Mouse (Mus musculus) heart, postnatal 4 days (tissue): Measurements from ENCODE around the gene A930009A15Rik. TPM values are rescaled to one million over a fixed set of nuclear protein-coding genes. Genes with fewer than 3 reads are reported as not detected.

Experiments used
- DNase-seq: peaks from one replicate; pipeline ENCODE4 v3.0.0; 2021
- total RNA-seq, 2 experiments: library from RNA; stranded (reverse); gene quantifications; 2 replicates each; pipeline ENCODE4 v1.2.3; 2021

Gene A930009A15Rik
- total RNA-seq = not detected

- no peak for DNase-seq
Measured at GRCm38 (mm10) chr10:115569712-115570491, at the start of gene A930009A15Rik. A930009A15Rik (plus strand) TSS chr10:115569986.

- DNase-seq = no peak
Measured at GRCm38 (mm10) chr10:115520200-115521080, 49.3 kb upstream of the A930009A15Rik start.

- no peak for DNase-seq
Measured at GRCm38 (mm10) chr10:115521081-115521451, 48.7 kb upstream of the A930009A15Rik start.

GRCm38 (mm10) chr10:115528892-115529291, 40.9 kb upstream of the A930009A15Rik start:
- no peak for DNase-seq

- DNase-seq = no peak
Measured at GRCm38 (mm10) chr10:115529768-115530167, 40.0 kb upstream of the A930009A15Rik start.

- no peak for DNase-seq
Measured at GRCm38 (mm10) chr10:115530746-115531145, 39.0 kb upstream of the A930009A15Rik start.

GRCm38 (mm10) chr10:115542917-115543316, 26.9 kb upstream of the A930009A15Rik start:
- DNase-seq = no peak

- DNase-seq = no peak
Measured at GRCm38 (mm10) chr10:115550253-115550652, 19.5 kb upstream of the A930009A15Rik start.

GRCm38 (mm10) chr10:115551069-115551468, 18.7 kb upstream of the A930009A15Rik start:
- DNase-seq = no peak

- DNase-seq = no peak
Measured at GRCm38 (mm10) chr10:115553352-115554113, 16.3 kb upstream of the A930009A15Rik start.

- DNase-seq = no peak
Measured at GRCm38 (mm10) chr10:115555191-115555765, 14.5 kb upstream of the A930009A15Rik start.

GRCm38 (mm10) chr10:115556738-115557242, 13.0 kb upstream of the A930009A15Rik start:
- no peak for DNase-seq

GRCm38 (mm10) chr10:115561136-115561880, 8.5 kb upstream of the A930009A15Rik start:
- DNase-seq = no peak

- no peak for DNase-seq
Measured at GRCm38 (mm10) chr10:115562911-115563686, 6.7 kb upstream of the A930009A15Rik start.

GRCm38 (mm10) chr10:115563961-115564360, 5.8 kb upstream of the A930009A15Rik start:
- DNase-seq = no peak

GRCm38 (mm10) chr10:115570577-115570976, 791 bp downstream of the A930009A15Rik start:
- no peak for DNase-seq

GRCm38 (mm10) chr10:115571317-115571716, 1.5 kb downstream of the A930009A15Rik start:
- no peak for DNase-seq

- no peak for DNase-seq
Measured at GRCm38 (mm10) chr10:115571734-115572440, 2.1 kb downstream of the A930009A15Rik start.

GRCm38 (mm10) chr10:115579076-115579475, 9.3 kb downstream of the A930009A15Rik start:
- no peak for DNase-seq

GRCm38 (mm10) chr10:115579494-115579893, 9.7 kb downstream of the A930009A15Rik start:
- DNase-seq = no peak
